Mouse (Mus musculus) regulatory T cell (primary cell): ENCODE data around the gene Cplx3.

Source experiments
- in situ Hi-C: fragments of 300-600 bp; cut with MboI, MseI; formaldehyde crosslinking; loops from one replicate; pipeline ENCODE4 v1.15.1; 2025; ENCODE audit warnings: high pct_unique_total_duplicates

The Cplx3 gene

GRCm38 (mm10) chr9:57606139-57606851, at the start of gene Cplx3:
Cplx3 (minus strand) TSS chr9:57606281.
- in situ Hi-C loops, result no loop called here

- in situ Hi-C loops, result loop anchor here (5.0 to 10.0 kb wide), 2 partner anchors 38 to 111 kb away; no protein-coding TSS in a partner anchor
Observed at GRCm38 (mm10) chr9:57655749-57656148, 49.7 kb upstream of the Cplx3 start.

GRCm38 (mm10) chr9:57654966-57655365, 48.9 kb upstream of the Cplx3 start:
- in situ Hi-C loops, result loop anchor here (5.0 to 10.0 kb wide), 2 partner anchors 38 to 110 kb away; no protein-coding TSS in a partner anchor

GRCm38 (mm10) chr9:57653283-57653682, 47.2 kb upstream of the Cplx3 start, which contains the start of gene Csk:
Csk (minus strand) TSS chr9:57653631.
- in situ Hi-C loops, result loop anchor here (10.0 kb wide), 1 partner anchor 108 kb away; no protein-coding TSS in a partner anchor

- in situ Hi-C loops, result loop anchor here (10.0 kb wide), 1 partner anchor 108 kb away; no protein-coding TSS in a partner anchor
Observed at GRCm38 (mm10) chr9:57652855-57653254, 46.8 kb upstream of the Cplx3 start.

GRCm38 (mm10) chr9:57652351-57652750, 46.3 kb upstream of the Cplx3 start:
- in situ Hi-C loops, result loop anchor here (10.0 kb wide), 1 partner anchor 108 kb away; no protein-coding TSS in a partner anchor

- in situ Hi-C loops, result loop anchor here (10.0 kb wide), 1 partner anchor 106 kb away; no protein-coding TSS in a partner anchor
Observed at GRCm38 (mm10) chr9:57650786-57651311, 44.8 kb upstream of the Cplx3 start.

GRCm38 (mm10) chr9:57650130-57650785, 44.2 kb upstream of the Cplx3 start:
- in situ Hi-C loops, result loop anchor here (10.0 kb wide), 1 partner anchor 105 kb away; no protein-coding TSS in a partner anchor

- in situ Hi-C loops, result no loop called here
Observed at GRCm38 (mm10) chr9:57647286-57648108, 41.4 kb upstream of the Cplx3 start.

- in situ Hi-C loops, result no loop called here
Observed at GRCm38 (mm10) chr9:57646551-57647103, 40.5 kb upstream of the Cplx3 start.

GRCm38 (mm10) chr9:57644944-57645893, 39.1 kb upstream of the Cplx3 start:
- in situ Hi-C loops, result no loop called here

- in situ Hi-C loops, result no loop called here
Observed at GRCm38 (mm10) chr9:57644442-57644943, 38.4 kb upstream of the Cplx3 start.

GRCm38 (mm10) chr9:57643856-57644180, 37.7 kb upstream of the Cplx3 start:
- in situ Hi-C loops, result no loop called here

- in situ Hi-C loops, result no loop called here
Observed at GRCm38 (mm10) chr9:57643169-57643855, 37.2 kb upstream of the Cplx3 start.

GRCm38 (mm10) chr9:57641775-57642550, 35.9 kb upstream of the Cplx3 start:
- in situ Hi-C loops, result no loop called here

GRCm38 (mm10) chr9:57641022-57641421, 34.9 kb upstream of the Cplx3 start:
- in situ Hi-C loops, result no loop called here

- in situ Hi-C loops, result no loop called here
Observed at GRCm38 (mm10) chr9:57640384-57640783, 34.3 kb upstream of the Cplx3 start.

- in situ Hi-C loops, result no loop called here
Observed at GRCm38 (mm10) chr9:57639661-57640328, 33.7 kb upstream of the Cplx3 start.
